Mouse (Mus musculus) testis, adult 2 months (tissue): ENCODE measurements around the gene Lrmda.

Experiments used
- CTCF ChIP-seq: fragments of 200-500 bp; IDR thresholded peaks from 2 replicates; pipeline ENCODE4 v1.5.1; 2012; ENCODE audit warnings: low read depth, mild to moderate bottlenecking, inconsistent platforms, low read length, moderate library complexity; ENCODE audit not compliant: control insufficient read depth, insufficient read depth, insufficient replicate concordance
- POLR2A ChIP-seq: fragments of 200-500 bp; IDR thresholded peaks from 2 replicates; pipeline ENCODE4 v1.6.1; 2012; ENCODE audit warnings: low read depth, mild to moderate bottlenecking, inconsistent platforms, low read length, moderate library complexity; ENCODE audit not compliant: control insufficient read depth

GRCm38 (mm10) chr14:22647879-22648611 lies 628.5 kb downstream of the Lrmda start:
- TF ChIP-seq POLR2A: no peak
- no peak for TF ChIP-seq CTCF
